Mouse (Mus musculus) lung, postnatal 10 days (tissue): Measurements from ENCODE around the gene Heatr4.
"Not testable (repeated sequence)": the region's sequence is repeated elsewhere in the genome, so short reads cannot be mapped to it uniquely, and the experiment has no call there.

Experiments used
- DNase-seq: peaks from one replicate; pipeline ENCODE4 v3.0.0; 2021

Heatr4 gene

DNA sequence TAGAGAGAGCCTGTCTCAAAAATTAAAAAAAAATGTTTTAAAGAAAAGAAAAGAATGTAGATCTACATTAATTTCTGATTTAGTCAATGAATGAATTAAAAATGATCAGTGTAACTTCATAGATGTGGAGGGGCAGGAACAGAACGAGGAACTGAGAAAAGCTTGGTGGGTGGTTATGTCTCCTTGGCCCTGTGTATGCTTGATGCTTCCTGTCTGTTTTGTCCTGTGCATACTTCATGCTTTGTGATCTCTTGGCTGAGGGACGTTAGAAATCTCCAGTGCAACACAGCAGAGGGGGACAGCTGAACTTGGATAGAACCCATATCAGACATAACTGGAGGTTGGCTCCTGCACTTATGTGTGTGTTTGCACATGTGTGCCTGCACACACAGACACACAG lies 12.6 kb upstream of the Heatr4 start:
- DNase-seq = no peak

DNA sequence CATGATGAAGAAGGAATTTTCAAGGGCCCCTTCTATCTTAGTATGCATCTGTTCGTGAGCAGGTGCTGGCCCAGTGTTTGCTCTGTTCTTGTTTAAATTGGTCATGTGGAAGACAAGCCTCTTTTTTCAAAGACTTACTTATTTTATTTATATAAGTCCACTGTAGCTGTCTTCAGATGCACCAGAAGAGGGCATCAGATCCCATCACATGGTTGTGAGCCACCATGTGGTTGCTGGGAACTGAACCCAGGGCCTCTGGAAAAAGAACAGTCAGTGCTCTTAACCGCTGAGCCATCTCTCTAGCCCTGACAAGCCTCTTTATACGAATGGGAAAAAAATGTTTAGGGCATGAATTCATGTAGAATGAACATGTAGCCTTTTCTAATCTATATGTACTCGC lies 4.7 kb upstream of the Heatr4 start:
- no peak for DNase-seq

DNA sequence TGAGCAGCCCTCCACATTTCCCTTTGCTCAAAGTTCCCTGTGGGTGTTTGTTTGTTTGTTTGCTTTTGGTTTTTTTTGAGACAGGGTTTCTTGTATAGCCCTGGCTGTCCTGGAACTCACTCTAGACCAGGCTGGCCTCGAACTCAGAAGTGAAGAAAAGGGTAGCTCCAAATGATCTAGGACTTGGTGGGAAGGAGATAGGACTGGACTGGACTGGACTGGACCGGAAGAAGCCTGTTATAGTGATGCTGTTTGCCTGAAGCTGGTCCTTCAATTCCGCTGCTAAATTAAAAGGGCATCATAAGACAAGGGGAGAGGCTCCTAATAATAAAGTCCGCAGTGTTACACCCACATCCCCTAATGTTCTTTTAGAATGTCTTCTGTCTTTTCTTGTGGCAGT lies 3.8 kb upstream of the Heatr4 start:
- no peak for DNase-seq

DNA sequence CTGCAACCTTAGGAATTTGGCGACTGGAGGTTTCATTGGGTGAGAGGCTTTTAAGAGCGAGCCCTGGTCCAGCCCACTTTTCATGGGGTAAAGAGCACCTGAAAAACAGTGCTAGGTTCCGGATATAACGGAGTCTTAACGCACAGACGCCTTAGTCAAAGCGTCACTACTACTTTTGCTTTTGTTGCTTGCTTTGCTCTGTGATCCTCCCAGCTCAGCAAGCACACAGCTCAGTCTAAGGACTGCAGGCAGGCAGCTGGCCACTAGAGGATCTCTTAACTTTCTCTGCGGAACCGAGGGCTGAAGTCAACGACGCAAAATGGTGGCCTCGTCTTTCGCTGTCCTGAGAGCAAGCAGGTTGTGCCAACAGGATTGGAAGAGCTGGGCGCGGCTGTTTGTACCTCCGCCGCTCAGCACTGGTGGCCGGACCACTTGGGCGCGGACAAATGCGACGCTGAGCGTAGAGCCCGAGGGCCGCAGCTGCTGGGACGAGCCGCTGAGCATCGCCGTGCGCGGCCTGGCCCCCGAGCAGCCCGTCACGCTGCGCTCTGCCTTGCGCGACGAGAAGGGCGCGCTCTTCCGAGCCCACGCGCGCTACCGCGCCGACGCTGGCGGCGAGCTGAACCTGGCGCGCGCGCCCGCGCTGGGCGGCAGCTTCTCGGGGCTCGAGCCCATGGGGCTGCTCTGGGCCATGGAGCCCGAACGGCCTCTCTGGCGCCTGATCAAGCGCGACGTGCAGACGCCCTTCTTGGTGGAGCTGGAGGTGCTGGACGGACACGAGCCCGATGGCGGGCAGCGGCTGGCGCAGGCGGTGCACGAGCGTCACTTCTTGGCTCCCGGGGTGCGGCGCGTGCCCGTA lies 3.2 kb upstream of the Heatr4 start, which contains the start of gene Acot2:
Acot2 (plus strand) TSS at position 279 of the 859 bp plus-strand sequence.
- peak; percentile 89 for DNase-seq

DNA sequence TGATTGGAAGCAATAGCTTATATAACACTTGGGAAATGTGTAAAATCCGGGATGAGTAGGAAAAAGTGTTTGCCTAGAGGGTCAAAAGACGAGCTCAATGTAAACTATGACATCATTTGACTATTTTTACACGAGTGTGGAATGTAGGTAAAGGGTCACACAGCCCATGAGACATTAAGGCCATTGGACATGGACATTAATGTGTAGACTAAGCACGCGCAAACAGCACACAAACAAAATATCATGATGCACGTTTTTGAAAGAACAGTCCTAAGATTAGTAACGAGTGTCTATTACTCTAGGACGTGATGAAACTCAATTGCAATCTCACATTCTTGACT lies 2.6 kb upstream of the Heatr4 start:
- DNase-seq = no peak

DNA sequence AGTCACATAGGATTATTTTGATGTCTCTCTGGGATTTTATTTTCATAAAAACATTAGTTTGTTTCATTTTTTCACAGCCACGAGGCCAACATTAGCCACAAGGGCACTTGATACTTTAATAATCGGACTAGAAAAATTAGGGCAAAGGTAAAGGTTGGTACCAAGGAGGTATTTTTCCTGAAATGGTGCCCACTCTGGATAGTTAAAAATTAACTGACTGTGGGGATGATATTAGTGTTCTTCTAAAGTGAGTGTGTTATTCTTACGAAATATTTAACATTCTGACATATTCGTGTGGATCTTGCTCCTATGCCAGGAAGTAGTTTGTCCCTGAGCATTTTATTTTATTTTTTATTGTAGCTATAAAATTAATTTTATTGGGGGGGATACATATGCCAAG lies 3.0 kb downstream of the Heatr4 start:
- no peak for DNase-seq

DNA sequence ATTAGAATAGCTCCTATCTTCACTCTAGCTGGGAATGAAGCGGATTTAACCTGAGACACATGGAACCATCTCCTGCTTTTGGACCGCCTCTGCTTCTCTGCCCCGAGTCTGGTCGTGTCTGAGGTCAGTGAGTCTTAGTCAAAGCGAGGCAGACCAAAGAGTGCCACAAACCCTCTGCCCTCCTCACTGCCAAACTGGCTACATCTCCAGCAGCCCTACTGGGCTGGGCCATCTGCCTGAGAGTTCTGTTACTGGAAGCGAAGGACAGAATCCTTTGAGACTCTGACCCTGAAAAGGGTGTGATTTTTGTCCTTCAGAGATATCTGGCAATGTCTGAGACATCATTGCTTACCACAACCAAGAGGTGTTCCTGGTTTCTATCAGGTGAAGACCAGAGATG lies 5.8 kb downstream of the Heatr4 start:
- DNase-seq = no peak

DNA sequence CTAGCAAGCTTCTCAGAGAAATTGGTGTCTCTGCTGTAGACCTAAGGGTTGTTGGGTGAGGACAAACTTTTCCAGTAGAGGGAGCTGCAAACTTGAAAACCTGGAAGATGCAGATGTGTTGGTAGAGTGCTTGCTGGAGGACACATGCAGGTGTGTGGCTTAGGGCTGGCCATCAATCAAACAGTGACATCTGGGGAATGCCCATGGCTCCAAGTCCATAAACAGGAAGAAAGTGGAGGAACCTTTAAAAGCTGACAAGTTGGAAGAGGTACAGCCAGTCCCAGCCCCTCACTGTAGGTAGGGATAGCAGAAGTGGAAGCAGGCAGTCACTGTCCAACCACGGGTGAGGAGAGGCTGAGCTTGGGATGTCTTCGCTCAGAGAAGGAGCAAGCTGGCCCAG lies 12.5 kb downstream of the Heatr4 start:
- DNase-seq = peak; percentile 70

- DNase-seq = no peak
These were observed 19.4 kb downstream of the Heatr4 start for GRCm38 (mm10) chr12:83965235-83965634.

- no peak for DNase-seq
These were observed 26.4 kb downstream of the Heatr4 start for GRCm38 (mm10) chr12:83958278-83958677.

GRCm38 (mm10) chr12:83951711-83952575 lies 32.7 kb downstream of the Heatr4 start:
- no peak for DNase-seq

DNA sequence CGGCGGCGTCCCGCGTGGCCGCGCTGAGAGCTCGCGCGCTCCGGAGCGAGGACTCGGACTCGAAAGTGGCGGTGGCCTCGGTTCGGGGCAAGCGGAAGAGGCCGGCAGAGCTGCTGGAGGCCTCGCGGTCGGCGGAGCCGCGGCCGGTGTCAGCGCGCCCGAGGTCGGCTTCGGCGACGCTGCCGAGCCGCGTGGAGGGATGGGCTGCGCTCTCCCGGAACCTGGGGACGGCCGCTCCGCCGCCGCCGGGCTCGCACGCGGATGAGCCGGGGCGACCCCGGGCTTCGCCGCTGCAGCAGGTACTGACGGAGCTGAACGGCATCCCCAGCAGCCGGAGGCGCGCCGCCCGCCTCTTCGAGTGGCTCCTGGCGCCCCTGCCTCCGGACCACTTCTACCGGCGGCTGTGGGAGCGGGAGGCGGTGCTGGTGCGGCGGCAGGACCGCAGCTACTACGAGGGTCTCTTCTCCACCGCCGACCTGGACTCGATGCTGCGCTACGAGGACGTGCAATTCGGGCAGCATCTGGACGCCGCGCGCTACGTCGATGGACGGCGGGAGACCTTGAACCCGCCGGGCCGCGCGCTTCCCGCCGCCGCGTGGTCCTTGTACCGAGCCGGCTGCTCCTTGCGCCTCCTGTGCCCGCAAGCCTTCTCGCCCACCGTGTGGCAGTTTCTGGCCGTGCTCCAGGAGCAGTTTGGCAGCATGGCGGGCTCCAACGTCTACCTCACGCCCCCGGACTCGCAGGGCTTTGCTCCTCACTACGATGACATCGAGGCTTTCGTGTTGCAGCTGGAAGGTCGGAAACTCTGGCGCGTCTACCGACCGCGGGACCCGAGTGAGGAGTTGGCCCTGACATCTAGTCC lies 33.6 kb downstream of the Heatr4 start:
- DNase-seq = peak; percentile 52

DNA sequence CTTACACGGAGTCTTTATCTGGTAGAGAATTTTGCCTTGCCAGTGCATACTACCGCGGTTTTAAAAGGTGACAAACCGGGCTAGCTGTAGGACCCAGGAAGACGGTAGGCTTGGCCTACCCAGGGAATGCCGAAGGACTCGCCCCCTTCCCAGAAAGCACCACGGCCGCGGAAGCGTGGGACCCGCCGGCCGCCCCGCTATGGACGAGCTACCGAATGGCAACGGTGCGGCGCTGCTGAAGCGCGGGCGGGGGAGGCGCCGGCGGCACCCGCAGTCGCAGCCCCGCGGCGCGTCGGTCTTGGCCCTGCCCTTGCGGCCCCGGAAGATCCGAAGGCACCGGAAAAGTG lies 34.2 kb downstream of the Heatr4 start, which contains the start of gene Riox1:
Riox1 (plus strand) TSS at position 116 of the 347 bp plus-strand sequence.
- DNase-seq = peak; percentile 90

DNA sequence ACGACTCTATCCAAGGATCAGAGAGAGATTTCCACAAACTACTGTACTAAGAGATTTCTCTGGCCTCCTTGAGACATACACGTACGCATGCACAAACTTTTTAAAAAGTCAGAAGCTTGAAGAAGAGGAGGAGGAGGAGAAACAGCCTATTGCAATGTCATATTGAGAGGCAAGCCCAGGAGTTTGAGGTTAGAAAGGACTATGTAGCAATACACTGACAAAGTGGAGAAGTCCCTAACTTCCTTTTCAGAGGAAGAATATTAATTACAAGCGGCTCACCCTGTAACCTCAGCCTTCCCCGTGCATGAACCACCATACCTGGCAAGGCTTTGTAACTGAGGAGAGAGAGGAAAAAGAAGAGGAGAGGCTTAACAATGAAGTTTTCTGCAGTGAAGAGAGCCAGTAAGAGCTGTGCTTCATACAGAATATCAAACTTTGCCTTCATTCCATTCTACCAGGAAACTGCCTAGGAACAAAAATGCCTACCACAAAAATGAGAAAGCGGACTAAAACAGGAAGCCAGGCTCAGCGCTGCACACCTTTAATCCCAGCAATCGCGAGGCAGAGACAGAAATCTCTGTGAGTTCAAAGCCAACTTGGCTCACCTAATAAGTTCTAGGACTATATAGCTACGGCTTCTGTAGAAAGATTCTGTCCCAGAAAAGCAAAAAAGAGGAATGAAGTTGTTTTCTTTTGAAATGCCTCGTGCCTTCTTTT lies 34.7 kb downstream of the Heatr4 start:
- DNase-seq = no peak

DNA sequence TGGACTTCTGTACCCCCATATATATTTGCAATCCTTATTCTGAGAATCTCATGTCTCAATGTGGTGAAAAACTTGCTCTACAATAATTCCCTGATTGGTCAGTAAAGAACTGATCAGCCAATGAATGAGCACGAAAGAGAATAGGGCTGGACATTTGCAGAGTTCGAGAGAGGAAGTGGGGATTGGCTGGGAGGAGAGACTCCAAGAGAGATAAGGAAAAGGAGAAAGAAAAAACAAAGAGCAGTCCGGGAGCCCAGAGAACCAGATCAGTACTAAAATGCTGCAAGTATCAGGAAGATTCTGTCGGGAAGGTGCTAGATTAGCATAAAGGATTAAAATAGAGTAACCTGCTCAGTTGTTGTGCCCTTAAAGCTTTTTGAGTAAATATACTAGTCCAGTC lies 35.6 kb downstream of the Heatr4 start:
- no peak for DNase-seq

DNA sequence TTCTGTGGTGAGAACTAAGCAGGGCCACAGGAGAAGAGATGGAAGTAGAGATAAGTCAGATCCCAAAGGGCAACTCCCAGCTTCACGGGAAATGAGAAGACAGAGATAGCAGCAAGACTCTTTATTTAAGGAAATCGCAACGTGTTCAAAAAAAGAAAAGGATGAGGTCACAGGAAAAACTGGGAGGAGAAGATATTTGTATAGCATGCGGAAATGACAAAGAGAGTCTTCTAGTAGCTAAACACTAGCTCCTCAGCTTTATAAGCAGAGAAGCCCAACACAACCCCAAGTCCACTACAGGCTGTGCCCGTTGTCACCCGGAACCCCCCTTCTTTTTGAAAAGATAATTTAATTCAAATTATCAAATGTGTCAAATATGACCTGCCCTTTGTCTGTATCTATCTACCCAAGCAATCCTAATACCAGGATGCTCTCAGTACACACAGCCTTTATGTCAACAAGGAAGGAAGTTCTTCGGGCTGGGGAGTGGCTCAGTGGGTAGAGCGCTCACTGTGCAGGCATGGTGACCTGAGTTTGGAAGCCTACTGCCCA lies 37.3 kb downstream of the Heatr4 start:
- DNase-seq = peak; percentile 68

DNA sequence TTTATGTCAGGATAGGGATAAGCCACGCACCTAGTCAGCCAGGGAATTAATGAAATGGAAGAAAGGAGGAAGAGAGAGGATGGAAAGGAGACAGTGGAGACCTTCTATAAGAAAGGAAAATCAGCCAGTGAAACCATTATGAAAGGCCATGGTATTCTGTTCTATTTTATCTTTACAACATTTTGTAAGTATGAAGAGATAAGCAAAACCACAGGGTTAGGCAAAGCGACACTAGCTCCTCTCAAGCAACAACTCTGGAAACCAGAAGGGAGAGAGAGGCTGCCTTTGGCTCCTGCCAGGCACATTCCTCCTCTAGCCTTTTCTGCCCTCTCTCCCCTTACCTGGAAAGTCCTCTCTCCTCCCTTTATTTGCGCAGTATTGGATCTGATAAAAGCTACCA lies 42.7 kb downstream of the Heatr4 start:
- no peak for DNase-seq

GRCm38 (mm10) chr12:83940031-83940430 lies 44.6 kb downstream of the Heatr4 start:
- no peak for DNase-seq

DNA sequence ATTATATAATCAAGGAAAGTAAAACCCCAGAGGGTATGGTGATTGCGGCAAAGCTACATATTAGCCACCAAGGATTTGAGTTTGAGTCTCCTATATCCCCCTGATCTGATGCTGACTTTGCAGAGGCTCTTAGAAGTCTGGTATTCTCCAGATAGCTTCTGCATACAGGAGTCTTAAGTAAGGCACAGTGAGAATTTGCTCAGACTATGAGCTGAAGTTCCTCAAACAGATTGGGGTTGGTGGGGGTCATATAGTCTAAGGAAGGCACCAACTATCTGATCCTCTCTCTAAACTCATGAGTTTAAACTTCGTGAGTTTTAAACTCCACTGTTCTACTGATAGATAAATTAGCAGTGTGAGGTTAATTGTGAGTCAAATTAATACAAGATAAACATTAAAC lies 45.3 kb downstream of the Heatr4 start:
- no peak for DNase-seq

- DNase-seq = not testable (repeated sequence)
These were observed 46.1 kb downstream of the Heatr4 start for GRCm38 (mm10) chr12:83938592-83938991.

DNA sequence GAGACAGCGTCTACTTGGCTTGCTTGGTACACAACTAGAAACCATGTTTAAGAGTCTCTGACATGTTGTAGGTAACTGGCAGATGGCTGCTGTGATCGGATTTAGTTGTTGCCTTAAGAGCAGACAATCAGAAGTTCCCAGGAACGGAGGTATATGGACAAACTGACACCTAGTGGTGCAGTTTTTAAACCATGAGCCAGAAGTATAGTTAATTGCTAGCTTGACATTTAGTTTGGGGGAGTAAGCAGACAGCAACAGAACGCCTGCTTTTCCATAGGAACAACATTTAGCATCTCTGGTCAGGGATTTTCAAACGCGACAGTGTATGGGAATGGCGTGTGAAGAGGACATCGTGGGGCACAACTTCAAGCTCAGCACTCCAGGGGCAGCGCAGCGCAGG lies 47.1 kb downstream of the Heatr4 start:
- DNase-seq = no peak

- DNase-seq = no peak
These were observed 55.4 kb downstream of the Heatr4 start for GRCm38 (mm10) chr12:83929186-83929804.
